Mouse (Mus musculus) forebrain, postnatal 0 days (tissue): ENCODE results near the gene Tns1. TPM values are rescaled to one million over a fixed set of nuclear protein-coding genes. Genes with fewer than 3 reads are reported as not detected.

Source experiments
- ATAC-seq: fragments of 200-750 bp; cut with Nextera tagmentation; 2 replicates; pipeline ENCODE4 v1.8.0; 2017; ENCODE audit warnings: mild to moderate bottlenecking, moderate library complexity
- DNase-seq: peaks from one replicate; pipeline ENCODE4 v3.0.0-alpha.2; 2015
- H3K27ac ChIP-seq: fragments of 300-500 bp; sonication (generic); 2 replicates; pipeline ENCODE4 v1.5.1; 2014; ENCODE audit warnings: low read depth, mild to moderate bottlenecking, antibody characterized with exemption, low read length, moderate library complexity, mixed read lengths
- H3K27me3 ChIP-seq: fragments of 300-500 bp; sonication (generic); 2 replicates; pipeline ENCODE4 v1.6.1; 2014; ENCODE audit warnings: mild to moderate bottlenecking, low read length, mixed read lengths; ENCODE audit not compliant: insufficient read depth
- H3K36me3 ChIP-seq: fragments of 300-500 bp; sonication (generic); 2 replicates; pipeline ENCODE4 v1.6.1; 2014; ENCODE audit warnings: mild to moderate bottlenecking, moderate library complexity; ENCODE audit not compliant: insufficient read depth
- H3K4me1 ChIP-seq: fragments of 300-500 bp; sonication (generic); 2 replicates; pipeline ENCODE4 v1.6.1; 2014; ENCODE audit warnings: antibody characterized with exemption; ENCODE audit not compliant: insufficient read depth
- H3K4me2 ChIP-seq: fragments of 300-500 bp; sonication (generic); 2 replicates; pipeline ENCODE4 v1.6.1; 2014; ENCODE audit warnings: low read depth, mild to moderate bottlenecking, moderate library complexity
- H3K4me3 ChIP-seq: fragments of 300-500 bp; sonication (generic); 2 replicates; pipeline ENCODE4 v1.5.1; 2014; ENCODE audit warnings: low read depth, low read length, mixed read lengths
- H3K9ac ChIP-seq: fragments of 300-500 bp; sonication (generic); 2 replicates; pipeline ENCODE4 v1.6.1; 2014; ENCODE audit warnings: mild to moderate bottlenecking
- H3K9me3 ChIP-seq: fragments of 300-500 bp; sonication (generic); 2 replicates; pipeline ENCODE4 v1.6.1; 2016; ENCODE audit warnings: low read length
- CTCF ChIP-seq: sonication (generic); IDR thresholded peaks from 2 replicates; pipeline ENCODE4 v1.5.1; 2016; ENCODE audit warnings: antibody characterized with exemption, control low read depth, low read depth
- WGBS: fragments of 180-500 bp; shearing (Covaris S2); extraction: QIAGEN DNeasy Blood & Tissue Kit; methylation state at CpG from one replicate; pipeline ENCODE4 v1.1.7; 2014; 5-methylcytosine and 5-hydroxymethylcytosine counted together
- polyA plus RNA-seq: library from polyadenylated mRNA; unstranded; fragments of >200 nt; fragmentation: Nextera tagmentation; extraction: Ambion mirVana; gene quantifications from 2 replicates; pipeline ENCODE4 v1.2.1, GENCODE M21; 2015
- total RNA-seq: library from RNA; depleted of rRNA; stranded (reverse); fragments of >200 nt; gene quantifications from 2 replicates; pipeline ENCODE4 v1.2.3, GENCODE M21; 2014

Tns1 gene
- total and polyA plus RNA-seq, 2 experiments from 2014 or later: 7.0 to 21.8 TPM

DNA sequence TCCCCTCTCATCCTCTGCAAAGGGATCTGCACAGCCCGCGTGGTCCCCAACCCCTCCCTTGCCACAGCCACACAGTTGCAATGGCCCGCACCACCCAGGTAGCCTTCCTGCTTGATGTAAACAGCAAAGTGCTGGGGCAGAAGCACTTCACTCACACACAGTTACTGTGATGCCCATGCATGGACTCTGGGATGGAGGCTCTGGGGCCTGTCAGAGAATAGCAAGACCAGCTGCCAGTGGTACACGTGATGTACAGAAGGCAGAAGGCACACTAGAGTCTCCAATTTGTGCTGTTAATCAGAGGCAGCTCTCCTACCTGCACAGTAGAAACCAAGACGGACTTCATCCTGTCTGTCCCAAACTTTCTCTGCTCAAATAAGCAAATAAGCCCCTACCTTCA lies 181.0 kb downstream of the Tns1 start:
- H3K27me3 ChIP-seq: no peaks in the 10 kb centered on the region
- no peak for TF ChIP-seq CTCF
- H3K9me3 ChIP-seq: no peaks in the 10 kb centered on the region
- no peak for DNase-seq
- no peaks in the 10 kb centered on the region for H3K36me3 ChIP-seq
- no peak overlapping the region for H3K27ac ChIP-seq
- H3K9ac ChIP-seq: no peak overlapping the region
- ATAC-seq: no peak
- WGBS: 81% methylated on average over 5 of the region's 5 CpGs
- H3K4me3 ChIP-seq: no peak overlapping the region
- H3K4me2 ChIP-seq: no peak overlapping the region
- H3K4me1 ChIP-seq: no peaks in the 10 kb centered on the region

DNA sequence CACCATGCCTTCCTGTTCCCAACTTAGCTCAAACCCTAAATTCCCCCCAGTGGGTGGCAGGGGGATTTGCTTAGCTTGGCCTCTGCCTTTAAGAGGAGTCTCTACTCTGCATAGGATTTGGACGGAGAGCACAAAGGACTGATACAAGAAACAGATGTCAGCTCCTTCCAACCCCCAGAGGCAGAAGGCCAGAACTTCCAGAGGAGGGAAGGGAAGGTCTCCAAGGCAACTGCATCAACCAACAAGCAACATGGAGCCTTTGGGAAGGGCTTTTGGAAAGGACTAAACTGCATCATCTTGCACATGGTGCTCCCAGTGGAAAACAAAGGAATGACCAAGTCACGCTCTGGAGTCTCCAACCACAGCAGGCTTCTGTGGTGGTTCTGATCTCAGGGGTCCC lies 182.0 kb downstream of the Tns1 start:
- Histone ChIP-seq H3K9ac (no peak overlapping the region), H3K4me1 (no peaks in the 10 kb centered on the region), H3K9me3 (no peaks in the 10 kb centered on the region), H3K36me3 (no peaks in the 10 kb centered on the region), H3K4me2 (no peak overlapping the region), H3K27me3 (no peaks in the 10 kb centered on the region), H3K4me3 (no peak overlapping the region), H3K27ac (no peak overlapping the region)
- TF ChIP-seq CTCF: peak; percentile 5; the same call in 1 of the 2 replicates
- ATAC-seq (peak; percentile 48), DNase-seq (peak; percentile 50)
- WGBS: 46% methylated on average over 2 of the region's 2 CpGs

DNA sequence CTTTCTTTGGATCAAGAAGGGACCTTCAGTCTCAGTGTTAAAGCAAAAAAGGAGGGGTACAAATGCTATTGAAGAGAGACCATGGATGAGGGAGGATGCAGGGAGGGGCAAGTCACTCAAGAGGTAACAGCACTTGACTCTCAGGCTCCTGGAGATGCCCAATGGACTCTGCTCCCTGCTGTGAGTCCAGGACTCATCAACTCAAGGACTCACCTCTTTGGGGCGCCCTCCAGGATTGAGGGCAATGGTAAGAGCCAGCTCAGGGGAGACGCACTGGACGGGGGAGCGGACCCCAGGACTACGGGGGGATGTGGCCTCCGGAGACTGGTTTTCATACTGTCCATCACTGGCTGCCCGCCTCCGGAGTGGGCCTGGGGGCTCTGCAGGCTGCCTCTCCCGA lies 182.6 kb downstream of the Tns1 start:
- Histone ChIP-seq H3K27me3 (no peaks in the 10 kb centered on the region), H3K4me1 (no peaks in the 10 kb centered on the region), H3K9me3 (no peaks in the 10 kb centered on the region), H3K27ac (no peak overlapping the region), H3K4me3 (no peak overlapping the region), H3K9ac (no peak overlapping the region), H3K4me2 (no peak overlapping the region), H3K36me3 (no peaks in the 10 kb centered on the region)
- 65% methylated on average over 9 of the region's 9 CpGs for WGBS
- no peak for DNase-seq
- no peak for TF ChIP-seq CTCF
- no peak for ATAC-seq

- H3K27ac ChIP-seq: no peak overlapping the region
- no peaks in the 10 kb centered on the region for H3K9me3 ChIP-seq
- ATAC-seq (no peak), DNase-seq (no peak)
- 72% methylated on average over 9 of the region's 9 CpGs for WGBS
- no peak overlapping the region for H3K4me2 ChIP-seq
- H3K36me3 ChIP-seq: no peaks in the 10 kb centered on the region
- no peak overlapping the region for H3K9ac ChIP-seq
- TF ChIP-seq CTCF: no peak
- no peak overlapping the region for H3K4me3 ChIP-seq
- no peaks in the 10 kb centered on the region for H3K4me1 ChIP-seq
- no peaks in the 10 kb centered on the region for H3K27me3 ChIP-seq
These were observed 183.6 kb downstream of the Tns1 start for GRCm38 (mm10) chr1:73940491-73941204.

DNA sequence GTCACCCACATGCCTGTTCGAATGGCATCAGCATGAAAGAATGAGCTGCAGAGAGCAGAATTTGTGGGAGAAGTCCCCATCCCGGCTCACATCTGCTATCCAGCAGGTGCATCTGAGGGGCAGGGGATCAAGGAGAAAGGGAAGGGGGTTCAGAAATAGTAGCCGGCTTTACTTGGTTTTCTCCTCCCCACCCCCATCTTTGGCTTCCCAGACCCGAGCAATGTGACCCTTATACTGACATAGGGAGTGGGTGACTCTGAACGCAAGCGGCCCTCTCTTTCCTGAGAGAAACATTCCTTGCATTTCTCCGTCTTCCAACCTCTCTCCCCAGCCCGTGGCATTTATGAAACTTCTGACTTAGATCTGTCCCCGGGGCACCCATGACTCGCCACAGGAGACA lies 185.7 kb downstream of the Tns1 start:
- no peak overlapping the region for H3K27ac ChIP-seq
- no peak for TF ChIP-seq CTCF
- H3K4me1 ChIP-seq: no peaks in the 10 kb centered on the region
- ATAC-seq (no peak), DNase-seq (no peak)
- H3K9ac ChIP-seq: no peak overlapping the region
- no peak overlapping the region for H3K4me3 ChIP-seq
- 75% methylated on average over 10 of the region's 10 CpGs for WGBS
- H3K36me3 ChIP-seq: no peaks in the 10 kb centered on the region
- no peak overlapping the region for H3K4me2 ChIP-seq
- no peaks in the 10 kb centered on the region for H3K27me3 ChIP-seq
- H3K9me3 ChIP-seq: no peaks in the 10 kb centered on the region

DNA sequence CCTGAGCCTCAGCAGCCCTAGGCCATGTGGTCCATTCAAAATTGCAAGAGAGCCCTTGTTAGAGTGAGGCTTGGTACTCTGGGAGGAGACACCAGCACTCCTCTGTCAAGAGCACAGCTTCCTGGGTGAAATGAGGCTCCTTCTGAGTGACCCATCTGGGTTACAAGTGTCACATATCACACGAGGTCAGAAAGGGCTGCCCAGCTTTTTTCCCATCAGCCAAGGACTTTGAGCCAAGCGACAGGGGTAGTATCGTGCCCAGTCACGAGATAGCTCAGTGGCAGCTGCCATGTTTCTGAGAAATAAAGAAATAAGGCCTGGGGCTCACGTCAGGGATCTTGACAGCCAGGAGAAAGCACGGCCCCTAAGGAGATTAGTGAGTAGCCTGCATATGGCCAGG lies 186.4 kb downstream of the Tns1 start:
- no peak for TF ChIP-seq CTCF
- Histone ChIP-seq H3K27me3 (no peaks in the 10 kb centered on the region), H3K27ac (no peak overlapping the region), H3K4me1 (no peaks in the 10 kb centered on the region), H3K36me3 (no peaks in the 10 kb centered on the region), H3K9ac (no peak overlapping the region), H3K4me2 (no peak overlapping the region), H3K4me3 (no peak overlapping the region), H3K9me3 (no peaks in the 10 kb centered on the region)
- 64% methylated on average over 6 of the region's 6 CpGs for WGBS
- ATAC-seq (no peak), DNase-seq (no peak)

DNA sequence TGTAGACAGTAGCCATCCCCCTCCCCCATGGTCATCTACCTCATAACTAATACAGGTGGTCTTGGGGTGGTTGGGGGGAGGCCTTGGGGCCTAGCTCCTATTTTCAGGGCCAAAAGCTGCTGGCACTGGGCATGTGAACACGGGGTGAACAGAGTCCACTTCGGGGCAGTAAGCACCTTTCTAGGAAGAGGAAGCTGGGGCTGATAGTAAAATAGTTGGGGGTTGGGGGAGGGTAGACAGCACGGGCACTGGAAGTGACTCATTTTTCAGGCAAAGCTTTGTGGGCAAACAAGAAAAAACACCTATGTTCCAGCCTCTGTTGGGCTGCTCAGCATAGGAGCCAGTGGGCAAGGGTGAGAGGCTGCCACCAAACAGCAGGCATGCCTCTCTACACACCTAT lies 187.7 kb downstream of the Tns1 start:
- no peak overlapping the region for H3K4me3 ChIP-seq
- TF ChIP-seq CTCF: no peak
- ATAC-seq (no peak), DNase-seq (no peak)
- H3K36me3 ChIP-seq: no peaks in the 10 kb centered on the region
- 68% methylated on average over 3 of the region's 3 CpGs for WGBS
- H3K27me3 ChIP-seq: no peaks in the 10 kb centered on the region
- no peak overlapping the region for H3K4me2 ChIP-seq
- no peaks in the 10 kb centered on the region for H3K9me3 ChIP-seq
- H3K27ac ChIP-seq: no peak overlapping the region
- no peaks in the 10 kb centered on the region for H3K4me1 ChIP-seq
- no peak overlapping the region for H3K9ac ChIP-seq
